Mouse (Mus musculus) heart, adult 9 months (tissue): Measurements from ENCODE around the gene Hsd17b1.
A peak's percentile ranks its signal among the peaks of the same experiment; 100 is the strongest.
"Not testable (repeated sequence)": the region's sequence is repeated elsewhere in the genome, so short reads cannot be mapped to it uniquely, and the experiment has no call there.

Experiments
- DNase-seq, 2 experiments: peaks; one replicate each; pipeline ENCODE4 v3.0.0; 2022; ENCODE audit warnings: low spot score in 2 of 2

Hsd17b1 gene

GRCm38 (mm10) chr11:101086323-101086674, 8.1 kb downstream of the Hsd17b1 start:
- no peak for DNase-seq

GRCm38 (mm10) chr11:101086756-101087681, 8.8 kb downstream of the Hsd17b1 start, which contains the start of gene Mlx:
TSS of gene Mlx (plus strand) at chr11:101087277.
- peak; percentile 92 to 94 for DNase-seq

GRCm38 (mm10) chr11:101087682-101088055, 9.5 kb downstream of the Hsd17b1 start:
- DNase-seq = no peak

DNA sequence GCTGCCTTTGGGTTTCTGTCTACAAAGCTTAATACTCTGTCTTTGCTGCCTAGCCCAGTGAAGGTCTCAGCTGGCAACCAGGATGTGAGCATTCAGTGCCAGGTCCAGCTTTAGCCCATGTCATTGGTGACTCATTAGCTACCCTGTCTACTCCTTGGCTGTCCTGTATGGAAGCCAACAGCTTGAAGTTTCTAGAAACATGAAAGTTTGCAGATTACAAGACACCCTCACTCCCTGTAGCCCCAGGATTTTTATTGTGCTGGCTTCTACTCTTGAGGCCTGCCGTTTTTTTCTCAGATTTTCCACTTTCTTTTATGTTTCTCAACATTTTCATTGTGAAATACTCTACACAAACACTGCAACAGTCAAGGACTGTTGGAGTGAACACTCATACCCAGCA, 11.7 kb downstream of the Hsd17b1 start:
- DNase-seq = no peak

DNA sequence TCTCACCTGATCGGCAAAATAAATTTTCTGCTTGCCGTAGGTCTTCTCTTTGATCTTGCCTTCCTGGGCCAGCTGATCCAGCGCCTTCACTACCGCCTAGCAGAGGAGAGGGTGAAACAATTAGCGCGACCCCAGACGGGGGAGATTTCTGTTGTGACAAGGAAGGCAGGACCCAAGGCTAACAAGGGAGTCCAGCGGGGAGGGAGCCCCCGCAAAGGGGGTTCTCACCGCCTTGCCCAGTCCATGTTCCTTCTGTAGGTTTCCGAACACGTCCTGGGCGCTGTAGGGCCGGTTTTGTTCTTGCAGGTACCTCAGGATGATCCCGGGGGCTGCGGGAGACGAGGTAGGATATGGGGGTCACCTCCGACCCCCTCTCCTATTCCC, 16.7 kb downstream of the Hsd17b1 start:
- no peak for DNase-seq

GRCm38 (mm10) chr11:101095314-101096024, 17.3 kb downstream of the Hsd17b1 start, which contains the start of gene Psmc3ip:
TSS of gene Psmc3ip (minus strand) at chr11:101095436.
- peak; percentile 97 for DNase-seq

DNA sequence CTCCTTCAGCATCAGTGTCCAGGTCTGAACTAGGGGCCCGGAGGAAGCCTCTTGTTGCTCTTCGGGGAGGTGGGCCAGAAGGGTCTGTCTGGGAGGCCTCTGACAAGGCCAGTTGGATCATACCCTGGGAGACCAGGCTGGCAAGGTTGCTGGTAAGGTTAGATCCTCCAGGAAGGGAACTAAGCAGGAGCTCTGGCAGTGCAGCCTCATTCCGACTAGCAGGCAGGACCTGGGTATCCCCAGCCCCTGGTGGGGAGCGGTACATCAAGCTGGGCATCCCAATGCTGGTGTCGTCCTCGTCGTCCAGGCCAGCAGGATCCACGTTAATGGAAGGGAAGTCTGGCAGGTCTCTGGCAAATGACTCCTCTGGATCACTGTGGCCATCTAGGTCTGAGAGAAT, 20.0 kb downstream of the Hsd17b1 start:
- no peak for DNase-seq

GRCm38 (mm10) chr11:101103011-101103410, 24.8 kb downstream of the Hsd17b1 start:
- no peak for DNase-seq

- no peak for DNase-seq
Observed at GRCm38 (mm10) chr11:101109351-101109750, 31.1 kb downstream of the Hsd17b1 start.

- no peak for DNase-seq
Observed at GRCm38 (mm10) chr11:101110708-101111107, 32.5 kb downstream of the Hsd17b1 start.

DNA sequence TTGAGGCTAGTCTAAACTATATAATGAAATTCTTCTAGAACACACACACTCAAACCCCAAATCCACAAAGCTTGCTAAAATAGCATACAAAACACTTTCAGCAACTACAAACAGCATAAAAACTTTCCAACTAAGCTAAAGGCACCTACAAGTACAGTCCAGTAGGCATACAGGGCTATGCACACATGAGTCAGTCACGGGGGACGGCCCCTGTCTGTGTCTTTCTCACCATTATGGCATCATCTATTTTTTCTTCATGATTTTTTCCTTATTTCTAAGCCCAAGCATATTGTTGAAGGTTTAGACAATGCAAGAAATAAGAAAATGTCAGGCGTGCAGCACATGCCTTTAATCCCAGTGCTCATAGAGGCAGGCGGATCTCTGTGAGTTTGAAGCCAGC, 33.0 kb downstream of the Hsd17b1 start:
- no peak for DNase-seq

GRCm38 (mm10) chr11:101112186-101112585, 34.0 kb downstream of the Hsd17b1 start:
- no peak for DNase-seq

- DNase-seq = no peak
Observed at GRCm38 (mm10) chr11:101115564-101115963, 37.4 kb downstream of the Hsd17b1 start.

DNA sequence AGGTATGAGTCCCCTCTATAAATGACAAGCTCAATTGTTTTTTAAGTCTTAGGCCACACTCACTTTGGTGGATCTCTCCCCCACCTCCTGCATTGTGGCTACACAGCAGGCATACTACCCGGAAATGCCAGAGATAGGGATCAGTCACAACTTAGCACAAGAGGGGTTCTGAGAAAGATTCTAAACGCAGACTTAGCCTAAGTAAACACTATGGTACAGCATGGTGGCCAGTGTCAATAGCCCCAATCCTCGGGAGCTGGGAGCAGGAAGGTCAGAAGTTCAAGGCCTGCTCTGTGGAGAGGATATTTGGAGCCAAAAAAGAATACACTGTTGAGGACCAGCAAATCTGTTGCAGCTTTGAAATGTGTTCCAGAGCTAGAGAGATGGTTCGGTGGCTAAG, 39.9 kb downstream of the Hsd17b1 start:
- DNase-seq = no peak

DNA sequence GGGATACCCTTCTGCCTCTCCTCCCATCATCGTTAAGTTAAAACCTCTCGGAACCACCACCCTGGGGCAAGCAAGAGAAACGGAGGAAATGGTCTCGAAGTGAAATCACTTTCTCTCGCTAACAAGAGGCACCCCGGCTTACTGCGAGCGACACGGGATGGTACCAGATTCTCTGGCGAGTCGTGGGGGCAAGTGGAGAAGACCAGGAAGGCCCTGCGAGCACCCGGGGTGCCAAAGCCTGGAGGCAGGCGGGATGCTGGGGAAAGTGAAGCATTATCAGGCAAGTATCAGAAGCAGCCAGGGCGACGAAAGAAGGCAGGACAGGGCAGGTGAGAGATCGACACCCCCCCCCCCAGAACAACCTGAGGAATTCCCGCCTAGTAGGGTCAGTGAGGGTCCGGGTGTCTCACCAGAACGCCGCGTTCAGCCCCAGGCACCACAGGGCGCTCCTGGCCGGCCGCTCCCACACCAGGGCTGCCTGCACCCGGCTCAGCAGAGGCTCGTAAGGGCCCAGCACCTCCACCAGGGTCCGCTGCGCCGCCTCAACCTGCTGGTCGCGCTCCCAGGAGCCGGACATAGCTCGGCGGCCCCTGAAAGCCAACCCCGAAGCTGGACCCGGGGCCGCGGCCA, 41.0 kb downstream of the Hsd17b1 start:
- no peak for DNase-seq

DNA sequence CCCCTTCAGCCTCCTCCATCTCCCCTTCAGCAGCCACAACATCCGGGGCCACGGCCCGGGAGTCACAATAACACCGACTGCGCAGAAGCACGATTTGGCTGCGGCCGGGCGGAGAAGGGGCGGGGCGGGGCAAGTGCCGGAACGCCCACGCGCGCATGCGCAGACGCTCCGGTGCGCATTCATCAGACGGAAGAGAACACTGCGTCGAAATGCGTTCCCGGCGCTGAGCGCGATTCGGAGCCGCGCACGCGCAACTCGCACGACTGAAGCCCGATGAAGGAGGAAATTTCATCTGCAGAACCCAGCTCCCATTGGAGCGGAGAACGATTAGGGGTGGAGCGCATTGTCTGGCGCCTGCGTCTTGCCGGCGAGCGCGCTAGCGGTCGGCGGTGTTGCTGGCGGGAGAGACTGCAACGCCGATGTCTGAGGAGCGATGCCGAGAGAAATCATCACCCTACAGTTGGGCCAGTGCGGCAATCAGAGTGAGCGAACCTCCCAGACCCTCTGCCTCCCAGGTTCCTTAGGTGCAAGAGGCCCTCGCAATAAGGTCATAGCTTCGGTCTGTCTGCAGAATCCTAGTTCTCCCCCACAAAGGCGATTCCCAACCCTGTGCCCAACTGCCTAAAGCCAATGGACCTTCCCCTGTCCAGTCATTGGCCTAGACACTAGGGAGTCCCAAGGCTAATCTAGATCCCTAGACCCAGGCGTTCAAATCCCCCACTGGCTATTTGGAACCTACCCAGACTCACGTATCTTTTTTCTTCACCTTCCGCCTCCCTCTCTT, 41.7 kb downstream of the Hsd17b1 start, which contains the start of the genes Retreg3 and Tubg1:
Gene Retreg3, minus strand, starts transcription at position 133 of the 784 bp plus-strand sequence.
Gene Tubg1, plus strand, starts transcription at position 178 of the 784 bp plus-strand sequence.
- peak; percentile 98 to 99 for DNase-seq

- DNase-seq = no peak
Observed at GRCm38 (mm10) chr11:101120545-101121188, 42.5 kb downstream of the Hsd17b1 start.

DNA sequence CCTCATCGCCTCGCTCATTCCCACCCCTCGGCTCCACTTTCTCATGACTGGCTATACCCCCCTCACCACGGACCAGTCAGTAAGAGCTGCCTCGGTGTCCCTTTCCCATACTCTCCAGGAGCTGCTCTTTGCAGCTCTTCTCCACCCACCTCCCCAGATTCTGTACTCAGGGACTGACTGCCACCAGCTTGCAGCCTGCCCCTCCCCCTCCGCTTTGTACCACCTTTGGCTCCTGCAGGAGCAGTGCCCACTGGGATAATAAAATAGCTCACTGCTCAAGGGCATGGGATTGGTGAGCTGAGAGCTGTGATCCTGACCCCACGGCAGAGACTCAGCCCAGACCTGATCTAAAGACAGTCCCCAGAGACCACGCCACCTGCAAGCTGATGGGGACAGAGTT, 46.3 kb downstream of the Hsd17b1 start:
- DNase-seq = not testable (repeated sequence)

GRCm38 (mm10) chr11:101125008-101125407, 46.8 kb downstream of the Hsd17b1 start:
- not testable (repeated sequence) for DNase-seq

DNA sequence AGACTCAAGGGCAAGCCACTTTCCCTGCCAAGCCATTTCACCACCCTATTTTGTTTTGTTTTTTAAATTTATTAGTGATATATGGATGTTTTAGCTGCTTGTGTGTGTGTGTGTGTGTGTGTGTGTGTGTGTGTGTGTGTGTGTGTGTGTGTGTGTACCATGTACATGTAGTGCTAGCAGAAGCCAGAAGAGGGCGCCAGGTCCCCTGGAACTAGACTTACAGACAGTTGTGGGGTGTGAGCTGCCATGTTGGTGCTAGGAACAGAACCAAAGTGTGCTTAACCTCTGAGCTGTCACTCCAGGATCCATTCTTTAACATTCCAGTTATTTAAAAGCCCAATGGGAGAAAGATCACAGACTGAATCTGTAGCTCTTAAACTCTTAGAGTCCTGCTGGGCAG, 48.9 kb downstream of the Hsd17b1 start:
- DNase-seq = no peak
